Mouse (Mus musculus): ENCODE results near the gene Cers2. TPM values are rescaled to one million over a fixed set of nuclear protein-coding genes. Genes with fewer than 3 reads are reported as not detected.

Gene Cers2
- polyA plus RNA-seq, 1 experiment from 2014 or later: 138 TPM

- ATAC-seq (ENCODE audit: insufficient number of reproducible peaks, low FRiP score, low TSS enrichment, low read depth) (no peak), DNase-seq (ENCODE audit: low spot score) (no peak)
- no peak overlapping the region for H3K27ac ChIP-seq (replicated peaks; ENCODE audit: low read depth, low read length)
- no peak overlapping the region for H3K9ac ChIP-seq (ENCODE audit: low read length)
- no peak overlapping the region for H3K4me2 ChIP-seq (ENCODE audit: low read depth, severe bottlenecking)
- 84% methylated on average over 2 of the region's 2 CpGs for WGBS
- no peak overlapping the region for H3K4me3 ChIP-seq (ENCODE audit: low read depth, low read length)
- H3K27me3 ChIP-seq (ENCODE audit: control insufficient read depth, insufficient read depth, low read length): no peaks in the 10 kb centered on the region
- no peaks in the 10 kb centered on the region; the same call in 1 of the 2 replicates for H3K4me1 ChIP-seq (ENCODE audit: control insufficient read depth, insufficient read depth, low read length)
- H3K36me3 ChIP-seq (ENCODE audit: control insufficient read depth, insufficient read depth, low read length): peaks cover 2% of the 10 kb centered on the region; the same call in 1 of the 2 replicates
- no peaks in the 10 kb centered on the region for H3K9me3 ChIP-seq (ENCODE audit: control insufficient read depth, low read length)
Measured at GRCm38 (mm10) chr3:95292899-95293298, 21.7 kb upstream of the Cers2 start.

GRCm38 (mm10) chr3:95293537-95293936 lies 21.1 kb upstream of the Cers2 start:
- H3K9ac ChIP-seq (ENCODE audit: low read length): no peak overlapping the region
- no peak overlapping the region for H3K4me2 ChIP-seq (ENCODE audit: low read depth, severe bottlenecking)
- WGBS: 83% methylated on average over 11 of the region's 11 CpGs
- no peak overlapping the region for H3K27ac ChIP-seq (replicated peaks; ENCODE audit: low read depth, low read length)
- no peaks in the 10 kb centered on the region; the same call in 1 of the 2 replicates for H3K4me1 ChIP-seq (ENCODE audit: control insufficient read depth, insufficient read depth, low read length)
- H3K36me3 ChIP-seq (ENCODE audit: control insufficient read depth, insufficient read depth, low read length): no peaks in the 10 kb centered on the region
- no peak for ATAC-seq (ENCODE audit: insufficient number of reproducible peaks, low FRiP score, low TSS enrichment, low read depth)
- no peaks in the 10 kb centered on the region for H3K9me3 ChIP-seq (ENCODE audit: control insufficient read depth, low read length)
- H3K27me3 ChIP-seq (ENCODE audit: control insufficient read depth, insufficient read depth, low read length): no peaks in the 10 kb centered on the region
- DNase-seq (ENCODE audit: low spot score): no peak
- H3K4me3 ChIP-seq (ENCODE audit: low read depth, low read length): no peak overlapping the region

- DNase-seq (ENCODE audit: low spot score) (no peak), ATAC-seq (ENCODE audit: insufficient number of reproducible peaks, low FRiP score, low TSS enrichment, low read depth) (no peak)
- WGBS: 85% methylated on average over 7 of the region's 7 CpGs
- Histone ChIP-seq H3K9me3 (ENCODE audit: control insufficient read depth, low read length) (no peaks in the 10 kb centered on the region), H3K4me1 (ENCODE audit: control insufficient read depth, insufficient read depth, low read length) (no peaks in the 10 kb centered on the region; the same call in 1 of the 2 replicates), H3K9ac (ENCODE audit: low read length) (no peak overlapping the region), H3K27me3 (ENCODE audit: control insufficient read depth, insufficient read depth, low read length) (no peaks in the 10 kb centered on the region), H3K27ac (replicated peaks; ENCODE audit: low read depth, low read length) (no peak overlapping the region), H3K4me3 (ENCODE audit: low read depth, low read length) (no peak overlapping the region), H3K36me3 (ENCODE audit: control insufficient read depth, insufficient read depth, low read length) (no peaks in the 10 kb centered on the region), H3K4me2 (ENCODE audit: low read depth, severe bottlenecking) (no peak overlapping the region)
Measured at GRCm38 (mm10) chr3:95294316-95294715, 20.3 kb upstream of the Cers2 start.

- DNase-seq (ENCODE audit: low spot score): no peak
- no peak overlapping the region for H3K4me3 ChIP-seq (ENCODE audit: low read depth, low read length)
- H3K27ac ChIP-seq (replicated peaks; ENCODE audit: low read depth, low read length): no peak overlapping the region
- 88% methylated on average over 5 of the region's 5 CpGs for WGBS
- H3K27me3 ChIP-seq (ENCODE audit: control insufficient read depth, insufficient read depth, low read length): no peaks in the 10 kb centered on the region
- no peak overlapping the region for H3K4me2 ChIP-seq (ENCODE audit: low read depth, severe bottlenecking)
- no peaks in the 10 kb centered on the region; the same call in 1 of the 2 replicates for H3K4me1 ChIP-seq (ENCODE audit: control insufficient read depth, insufficient read depth, low read length)
- no peak overlapping the region for H3K9ac ChIP-seq (ENCODE audit: low read length)
- no peaks in the 10 kb centered on the region for H3K36me3 ChIP-seq (ENCODE audit: control insufficient read depth, insufficient read depth, low read length)
- H3K9me3 ChIP-seq (ENCODE audit: control insufficient read depth, low read length): no peaks in the 10 kb centered on the region
- no peak for ATAC-seq (ENCODE audit: insufficient number of reproducible peaks, low FRiP score, low TSS enrichment, low read depth)
Measured at GRCm38 (mm10) chr3:95294718-95295117, 19.9 kb upstream of the Cers2 start.

GRCm38 (mm10) chr3:95295321-95296102 lies 19.1 kb upstream of the Cers2 start:
- WGBS: 76% methylated on average over 11 of the region's 11 CpGs
- Histone ChIP-seq H3K9me3 (ENCODE audit: control insufficient read depth, low read length) (no peaks in the 10 kb centered on the region), H3K27me3 (ENCODE audit: control insufficient read depth, insufficient read depth, low read length) (no peaks in the 10 kb centered on the region), H3K9ac (ENCODE audit: low read length) (no peak overlapping the region), H3K4me2 (ENCODE audit: low read depth, severe bottlenecking) (no peak overlapping the region), H3K27ac (replicated peaks; ENCODE audit: low read depth, low read length) (no peak overlapping the region), H3K36me3 (ENCODE audit: control insufficient read depth, insufficient read depth, low read length) (no peaks in the 10 kb centered on the region), H3K4me3 (ENCODE audit: low read depth, low read length) (no peak overlapping the region), H3K4me1 (ENCODE audit: control insufficient read depth, insufficient read depth, low read length) (no peaks in the 10 kb centered on the region; the same call in 1 of the 2 replicates)
- 0 out of 2 replicates have a peak, but pooled peaks have one; percentile 28 for ATAC-seq (ENCODE audit: insufficient number of reproducible peaks, low FRiP score, low TSS enrichment, low read depth)
- DNase-seq (ENCODE audit: low spot score): no peak

- Histone ChIP-seq H3K4me2 (ENCODE audit: low read depth, severe bottlenecking) (no peak overlapping the region), H3K4me1 (ENCODE audit: control insufficient read depth, insufficient read depth, low read length) (no peaks in the 10 kb centered on the region; the same call in 1 of the 2 replicates), H3K9ac (ENCODE audit: low read length) (no peak overlapping the region), H3K9me3 (ENCODE audit: control insufficient read depth, low read length) (no peaks in the 10 kb centered on the region), H3K4me3 (ENCODE audit: low read depth, low read length) (no peak overlapping the region), H3K27ac (replicated peaks; ENCODE audit: low read depth, low read length) (no peak overlapping the region), H3K27me3 (ENCODE audit: control insufficient read depth, insufficient read depth, low read length) (no peaks in the 10 kb centered on the region), H3K36me3 (ENCODE audit: control insufficient read depth, insufficient read depth, low read length) (no peaks in the 10 kb centered on the region)
- DNase-seq (ENCODE audit: low spot score) (peak; percentile 72), ATAC-seq (ENCODE audit: insufficient number of reproducible peaks, low FRiP score, low TSS enrichment, low read depth) (no peak)
- 6% methylated on average over 5 of the region's 5 CpGs for WGBS
Measured at GRCm38 (mm10) chr3:95296103-95296469, 18.5 kb upstream of the Cers2 start.

- 83% methylated on average over 7 of the region's 7 CpGs for WGBS
- Histone ChIP-seq H3K4me1 (ENCODE audit: control insufficient read depth, insufficient read depth, low read length) (no peaks in the 10 kb centered on the region; the same call in 1 of the 2 replicates), H3K9me3 (ENCODE audit: control insufficient read depth, low read length) (no peaks in the 10 kb centered on the region), H3K36me3 (ENCODE audit: control insufficient read depth, insufficient read depth, low read length) (no peaks in the 10 kb centered on the region), H3K27ac (replicated peaks; ENCODE audit: low read depth, low read length) (no peak overlapping the region), H3K27me3 (ENCODE audit: control insufficient read depth, insufficient read depth, low read length) (no peaks in the 10 kb centered on the region), H3K4me2 (ENCODE audit: low read depth, severe bottlenecking) (no peak overlapping the region), H3K4me3 (ENCODE audit: low read depth, low read length) (no peak overlapping the region), H3K9ac (ENCODE audit: low read length) (no peak overlapping the region)
- no peak for ATAC-seq (ENCODE audit: insufficient number of reproducible peaks, low FRiP score, low TSS enrichment, low read depth)
- no peak for DNase-seq (ENCODE audit: low spot score)
Measured at GRCm38 (mm10) chr3:95298018-95298417, 16.6 kb upstream of the Cers2 start.

GRCm38 (mm10) chr3:95301204-95301796 lies 13.3 kb upstream of the Cers2 start:
- Histone ChIP-seq H3K27me3 (ENCODE audit: control insufficient read depth, insufficient read depth, low read length) (no peaks in the 10 kb centered on the region), H3K4me2 (ENCODE audit: low read depth, severe bottlenecking) (no peak overlapping the region), H3K4me1 (ENCODE audit: control insufficient read depth, insufficient read depth, low read length) (no peaks in the 10 kb centered on the region), H3K36me3 (ENCODE audit: control insufficient read depth, insufficient read depth, low read length) (no peaks in the 10 kb centered on the region), H3K4me3 (ENCODE audit: low read depth, low read length) (no peak overlapping the region), H3K9me3 (ENCODE audit: control insufficient read depth, low read length) (no peaks in the 10 kb centered on the region), H3K27ac (replicated peaks; ENCODE audit: low read depth, low read length) (no peak overlapping the region), H3K9ac (ENCODE audit: low read length) (no peak overlapping the region)
- ATAC-seq (ENCODE audit: insufficient number of reproducible peaks, low FRiP score, low TSS enrichment, low read depth) (no peak), DNase-seq (ENCODE audit: low spot score) (no peak)
- 85% methylated on average over 3 of the region's 3 CpGs for WGBS

Data from limb, embryonic 11.5 days (tissue).